Mouse (Mus musculus) gastrocnemius, postnatal 4 days (tissue): ENCODE measurements around the gene Ankrd2. TPM values are rescaled to one million over a fixed set of nuclear protein-coding genes. Genes with fewer than 3 reads are reported as not detected.

Experiments used
- DNase-seq, 2 experiments: peaks; one replicate each; pipeline ENCODE4 v3.0.0; 2021 to 2022; ENCODE audit warnings: low spot score in 2 of 2, mixed read lengths in 2 of 2
- total RNA-seq, 2 experiments: library from RNA; stranded (reverse); gene quantifications; 2 replicates each; pipeline ENCODE4 v1.2.3; 2021

Gene Ankrd2
- total RNA-seq, 2 experiments from 2014 or later: 50.1 to 73.1 TPM

DNA sequence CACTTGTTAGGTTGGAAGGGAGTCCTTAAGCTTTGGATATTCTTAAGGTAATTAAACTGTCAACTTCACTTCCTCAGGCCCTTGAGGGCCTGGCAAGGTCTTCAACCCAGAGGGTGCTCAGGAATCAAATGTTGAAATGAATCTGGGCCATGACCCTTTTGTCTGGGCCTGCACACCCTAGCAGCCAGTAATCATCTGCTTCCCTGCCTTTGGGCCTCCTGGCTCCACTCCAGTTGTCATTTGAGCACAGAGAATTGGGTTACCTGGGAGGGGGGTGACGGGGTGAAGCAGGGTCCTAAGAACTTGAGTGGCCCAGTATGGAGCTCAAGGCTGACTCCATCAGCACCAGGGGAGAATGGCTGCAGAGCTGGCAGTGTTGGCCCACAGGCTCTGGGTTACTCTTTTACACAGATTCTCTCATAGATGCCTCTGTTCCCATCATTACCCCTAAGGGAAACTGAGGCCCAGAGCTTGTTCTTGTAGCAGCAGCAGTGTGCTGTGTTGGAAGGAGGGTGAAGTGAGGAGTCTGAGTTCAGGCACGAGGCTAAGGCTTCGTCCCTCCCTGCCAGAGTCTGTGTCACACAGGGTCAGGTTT is 21.5 kb upstream of the Ankrd2 start:
- DNase-seq: no peak

DNA sequence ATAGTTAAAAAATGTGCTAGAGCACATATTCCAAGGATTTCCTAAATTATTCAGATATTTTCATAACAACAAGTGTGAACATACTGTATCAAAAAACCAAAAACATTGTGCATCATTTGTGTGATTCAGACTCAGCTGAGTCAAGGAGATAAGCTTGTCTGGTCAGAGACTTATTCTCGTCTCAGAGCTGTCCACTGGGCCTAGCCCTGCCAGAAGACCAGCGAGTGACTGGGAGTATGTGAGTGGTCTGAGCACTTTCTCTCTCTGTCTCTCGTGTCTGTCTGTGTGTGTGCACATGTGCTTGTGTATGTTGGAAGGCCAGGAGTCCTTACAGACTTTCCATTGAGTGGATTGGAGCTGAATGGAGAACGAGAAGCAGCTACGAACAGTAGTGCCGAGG is 20.8 kb upstream of the Ankrd2 start:
- no peak for DNase-seq

GRCm38 (mm10) chr19:42016251-42016650 is 19.5 kb upstream of the Ankrd2 start:
- DNase-seq: no peak

- DNase-seq: no peak
Measured at GRCm38 (mm10) chr19:42016840-42017239, 19.0 kb upstream of the Ankrd2 start.

DNA sequence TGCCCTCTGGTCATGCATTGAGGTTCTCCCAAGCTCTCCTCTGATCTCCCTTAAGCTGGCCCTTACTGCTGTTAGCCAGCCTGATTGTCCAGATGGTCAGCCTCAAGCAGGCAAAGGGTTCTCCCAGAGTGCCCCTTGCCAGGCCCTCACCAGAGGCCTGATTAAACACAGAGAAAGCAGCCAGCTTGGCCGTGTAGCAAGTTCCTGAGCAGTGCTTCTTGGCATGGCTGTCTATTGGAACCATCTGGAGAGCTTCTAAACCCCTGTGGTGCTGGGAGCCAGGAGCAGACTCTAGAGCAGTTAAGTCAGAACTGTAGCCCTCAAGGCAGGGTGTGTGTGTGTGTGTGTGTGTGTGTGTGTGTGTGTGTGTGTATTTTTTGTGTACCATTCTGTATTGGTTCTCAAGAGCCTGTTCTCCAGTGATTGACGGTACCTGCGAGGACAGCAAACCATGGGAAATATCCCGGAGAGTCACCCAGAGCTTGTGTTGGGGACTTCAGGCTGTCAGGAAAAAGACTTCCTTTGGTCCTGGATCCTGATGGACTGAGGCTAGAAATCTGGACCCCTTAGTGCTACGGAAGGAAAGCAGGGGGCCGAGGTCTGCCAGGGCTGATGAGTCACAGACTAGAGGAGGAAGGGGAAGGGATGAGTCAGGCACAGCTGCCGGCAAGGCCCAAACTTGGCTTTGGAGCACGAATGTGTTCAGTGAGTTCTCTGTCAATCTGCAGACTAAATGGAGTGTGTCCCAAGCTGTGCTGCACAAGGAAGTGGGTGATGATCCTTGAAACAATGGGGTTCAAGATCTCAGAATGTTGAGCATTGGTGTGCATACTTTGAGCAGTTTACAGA is 18.2 kb upstream of the Ankrd2 start:
- DNase-seq: peak in 1 of 2 experiments; percentile 74

DNA sequence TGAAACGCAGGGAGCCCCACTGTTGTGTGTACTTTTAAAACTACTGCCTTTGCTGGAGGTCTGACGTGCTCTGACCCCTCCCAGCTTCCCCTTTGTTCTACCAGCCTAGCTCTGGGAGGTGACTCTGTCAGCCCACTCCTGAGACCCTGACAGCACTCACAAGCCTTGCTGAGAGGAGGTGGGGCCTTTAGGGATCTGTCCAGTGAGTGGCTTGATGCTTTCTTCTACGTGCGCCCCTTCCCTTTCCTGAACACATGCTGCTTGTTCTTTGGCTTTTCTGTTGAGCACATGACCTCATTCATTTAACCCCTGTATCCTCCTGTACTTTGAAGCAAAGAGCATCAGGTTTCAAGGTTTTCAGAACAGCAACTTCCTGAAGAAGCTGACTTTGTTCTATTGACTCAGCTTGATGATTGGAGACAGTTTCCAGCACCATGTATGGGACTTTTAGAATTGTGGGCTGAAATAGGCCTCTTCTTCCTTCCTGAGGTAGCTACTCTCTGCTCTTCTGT is 16.7 kb upstream of the Ankrd2 start:
- no peak for DNase-seq

DNA sequence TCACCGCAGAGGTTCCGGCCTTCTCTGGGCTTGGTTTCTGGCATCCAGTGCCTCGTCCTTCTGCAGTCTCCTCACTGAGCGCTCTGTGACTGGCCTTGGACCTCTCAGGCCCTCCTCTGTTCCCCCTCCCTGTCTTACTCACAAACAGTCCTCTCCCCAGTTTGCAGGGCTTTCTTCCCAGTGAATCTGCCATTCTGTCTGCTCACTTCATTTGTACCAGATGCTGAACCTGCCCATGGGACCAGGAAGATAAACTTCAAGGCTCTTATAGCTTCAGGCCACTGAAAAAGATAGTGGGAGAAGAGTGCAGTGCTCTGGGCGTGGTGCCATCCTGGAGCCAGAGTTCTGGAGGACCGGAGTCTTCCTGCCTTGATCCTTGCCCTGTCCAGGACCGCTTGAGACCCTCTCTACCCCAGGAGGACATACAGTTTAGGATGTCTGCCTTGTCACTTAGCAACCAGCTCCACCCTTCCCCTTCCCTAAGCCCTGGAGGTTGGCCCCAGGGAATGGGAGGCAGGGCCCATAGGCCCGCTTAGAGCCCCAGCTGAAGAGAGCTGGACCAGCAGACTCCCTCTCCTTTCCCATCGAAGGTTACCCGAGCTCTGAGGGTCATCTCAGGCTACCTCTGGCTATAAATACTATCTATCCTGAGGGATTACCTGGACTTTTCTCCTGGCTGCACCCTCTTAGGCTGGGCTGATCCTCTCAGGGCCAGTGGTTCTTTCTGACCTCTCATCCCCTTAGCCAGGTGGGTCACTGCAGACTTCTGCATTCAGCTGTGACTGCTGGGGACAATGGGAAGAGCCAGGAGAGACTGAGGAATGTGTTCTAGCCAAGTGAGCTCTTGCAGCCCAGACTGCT is 13.9 kb upstream of the Ankrd2 start:
- DNase-seq: no peak

- no peak for DNase-seq
Measured at GRCm38 (mm10) chr19:42022542-42022848, 13.3 kb upstream of the Ankrd2 start.

DNA sequence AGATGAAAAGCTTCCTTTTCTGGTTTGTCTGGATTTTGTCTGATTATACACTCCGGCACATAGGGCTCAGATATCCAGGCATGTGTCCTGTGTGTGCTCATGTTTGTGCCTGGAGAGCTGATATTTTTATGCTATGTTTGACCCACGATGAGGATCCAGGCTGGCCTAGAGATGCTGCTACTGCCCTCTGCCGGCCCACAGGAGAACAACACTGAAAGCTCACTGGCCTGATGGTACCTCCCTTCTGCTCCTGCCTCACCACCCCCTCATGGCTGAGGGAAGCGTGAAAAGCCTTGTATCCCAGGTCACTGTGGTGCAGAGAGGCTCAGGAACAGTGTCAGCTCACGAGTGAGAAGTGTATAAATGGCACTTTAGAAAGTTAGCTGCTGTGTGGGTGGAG is 9.6 kb upstream of the Ankrd2 start:
- peak; percentile 59 to 81 for DNase-seq

GRCm38 (mm10) chr19:42031112-42031511 is 4.7 kb upstream of the Ankrd2 start:
- DNase-seq: no peak

DNA sequence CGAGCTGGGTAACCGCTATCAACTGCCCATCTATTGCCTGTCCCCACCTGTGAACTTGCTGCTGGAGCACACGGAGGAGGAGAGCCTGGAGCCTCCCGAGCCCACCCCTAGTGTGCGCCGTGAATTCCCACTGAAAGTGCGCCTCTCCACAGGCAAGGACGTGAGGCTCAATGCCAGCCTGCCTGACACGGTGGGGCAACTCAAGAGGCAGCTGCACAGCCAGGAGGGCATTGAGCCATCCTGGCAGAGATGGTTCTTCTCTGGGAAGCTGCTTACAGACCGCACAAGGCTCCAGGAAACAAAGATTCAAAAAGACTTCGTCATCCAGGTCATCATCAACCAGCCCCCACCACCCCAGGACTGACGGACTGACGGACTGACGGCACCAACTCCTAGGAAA is 2.2 kb upstream of the Ankrd2 start:
- DNase-seq: no peak

GRCm38 (mm10) chr19:42034146-42034775 is 1.5 kb upstream of the Ankrd2 start:
- DNase-seq: no peak

- no peak for DNase-seq
Measured at GRCm38 (mm10) chr19:42034881-42035455, 832 bp upstream of the Ankrd2 start.

DNA sequence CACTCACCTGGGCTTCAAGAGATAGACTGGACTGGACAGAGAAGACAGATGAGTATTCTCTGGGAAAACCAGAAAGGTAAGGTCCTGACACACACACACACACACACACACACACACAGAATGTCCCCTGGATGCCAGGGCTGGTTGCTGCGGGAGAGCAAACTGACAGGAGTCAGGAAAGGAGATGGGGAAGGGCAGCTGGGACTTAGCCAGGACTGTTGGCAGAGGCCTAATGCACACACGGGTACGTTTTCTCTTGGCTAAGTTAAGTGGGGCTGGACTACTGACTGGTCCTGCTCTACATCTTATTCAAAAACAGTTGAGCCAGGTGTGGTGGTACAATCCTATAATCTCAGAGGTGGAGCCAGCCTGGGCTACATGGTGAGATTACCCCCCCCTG is 557 bp downstream of the Ankrd2 start:
- DNase-seq: no peak

DNA sequence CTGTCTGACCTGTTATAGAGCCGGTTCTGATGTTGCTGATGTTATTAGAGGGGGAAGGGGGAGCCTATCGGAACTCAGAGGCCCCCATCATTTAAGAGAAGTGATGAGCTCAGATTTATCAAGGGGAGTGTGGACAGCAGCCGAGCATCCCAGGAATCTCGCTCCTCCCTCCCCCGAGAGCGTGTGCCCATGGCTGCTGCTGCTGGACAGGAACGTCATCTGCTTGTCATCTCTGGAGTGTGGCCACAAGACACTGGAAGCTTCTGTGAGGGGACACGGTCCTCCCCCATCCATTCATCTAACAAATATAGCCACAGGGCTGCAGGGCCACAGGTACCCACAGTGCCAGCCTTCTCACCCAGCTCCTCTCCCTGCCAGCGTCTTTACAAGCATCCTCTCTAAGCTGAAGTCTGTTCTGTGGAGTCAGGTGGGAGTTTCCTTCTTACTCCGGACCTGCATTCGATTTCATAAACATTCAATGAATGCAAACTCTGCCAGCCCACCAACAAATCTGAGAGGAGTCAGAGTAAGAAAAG is 1.4 kb downstream of the Ankrd2 start:
- no peak for DNase-seq

- no peak for DNase-seq
Measured at GRCm38 (mm10) chr19:42038310-42038709, 2.5 kb downstream of the Ankrd2 start.

GRCm38 (mm10) chr19:42043988-42044387 is 8.2 kb downstream of the Ankrd2 start:
- no peak for DNase-seq

- DNase-seq: peak; percentile 61 to 78
Measured at GRCm38 (mm10) chr19:42045269-42046102, 9.7 kb downstream of the Ankrd2 start, which contains the start of gene Hoga1. Hoga1 (plus strand) TSS chr19:42045610.

GRCm38 (mm10) chr19:42050251-42050650 is 14.5 kb downstream of the Ankrd2 start:
- DNase-seq: no peak

DNA sequence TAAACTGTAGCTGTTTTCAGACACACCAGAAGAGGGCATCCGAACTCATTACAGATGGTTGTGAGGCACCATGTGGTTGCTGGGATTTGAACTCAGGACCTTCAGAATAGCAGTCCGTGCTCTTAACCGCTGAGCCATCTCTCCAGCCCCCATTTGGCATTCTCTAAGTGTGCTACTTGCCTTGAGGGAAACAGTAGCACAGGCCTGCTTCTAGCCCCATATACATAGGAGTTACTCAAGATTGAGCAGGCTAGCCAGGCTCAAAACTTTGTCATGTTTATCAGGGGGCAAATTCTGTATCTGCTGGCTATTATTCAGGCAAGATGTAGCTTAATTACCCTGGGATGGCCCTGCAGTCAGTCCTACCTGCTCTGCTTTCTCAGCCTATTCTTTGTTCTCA is 15.6 kb downstream of the Ankrd2 start:
- DNase-seq: no peak
